Mouse (Mus musculus) forebrain, embryonic 13.5 days (tissue): ENCODE measurements around the gene Apbb2. TPM values are rescaled to one million over a fixed set of nuclear protein-coding genes. Genes with fewer than 3 reads are reported as not detected.

ENCODE experiments used
- ATAC-seq: fragments of 200-750 bp; cut with Nextera tagmentation; 2 replicates; pipeline ENCODE4 v1.8.0; 2017
- H3K27ac ChIP-seq: fragments of 300-500 bp; sonication (generic); 2 replicates; pipeline ENCODE4 v1.5.1; 2015; ENCODE audit warnings: inconsistent platforms, mild to moderate bottlenecking, moderate library complexity
- H3K27me3 ChIP-seq: fragments of 300-500 bp; sonication (generic); 2 replicates; pipeline ENCODE4 v1.6.1; 2015; ENCODE audit warnings: mild to moderate bottlenecking, inconsistent platforms
- H3K36me3 ChIP-seq: fragments of 300-500 bp; sonication (generic); 2 replicates; pipeline ENCODE4 v1.6.1; 2015; ENCODE audit warnings: mild to moderate bottlenecking, inconsistent platforms; ENCODE audit not compliant: poor library complexity, severe bottlenecking
- H3K4me1 ChIP-seq: fragments of 300-500 bp; sonication (generic); 2 replicates; pipeline ENCODE4 v1.6.1; 2015; ENCODE audit warnings: inconsistent platforms
- H3K4me2 ChIP-seq: fragments of 300-500 bp; sonication (generic); 2 replicates; pipeline ENCODE4 v1.6.1; 2015; ENCODE audit warnings: inconsistent platforms, mild to moderate bottlenecking, moderate library complexity
- H3K4me3 ChIP-seq: fragments of 300-500 bp; sonication (generic); 2 replicates; pipeline ENCODE4 v1.5.1; 2015; ENCODE audit warnings: mild to moderate bottlenecking, inconsistent platforms
- H3K9ac ChIP-seq: fragments of 300-500 bp; sonication (generic); 2 replicates; pipeline ENCODE4 v1.6.1; 2015; ENCODE audit warnings: mild to moderate bottlenecking, inconsistent platforms
- H3K9me3 ChIP-seq: fragments of 300-500 bp; sonication (generic); replicated peaks from 2 replicates; pipeline ENCODE4 v1.6.1; 2016; ENCODE audit warnings: inconsistent platforms
- WGBS: fragments of 180-500 bp; shearing (Covaris S2); methylation state at CpG from one replicate; pipeline ENCODE4 v1.1.7; 2015; 5-methylcytosine and 5-hydroxymethylcytosine counted together
- polyA plus RNA-seq: library from polyadenylated mRNA; unstranded; fragments of >200 nt; fragmentation: Nextera tagmentation; extraction: Ambion mirVana; gene quantifications from 2 replicates; pipeline ENCODE4 v1.2.1, GENCODE M21; 2015

The Apbb2 gene
- polyA plus RNA-seq, 1 experiment from 2014 or later = 63.0 TPM

- H3K4me2 ChIP-seq = no peak overlapping the region
- H3K27ac ChIP-seq = no peak overlapping the region
- H3K36me3 ChIP-seq = no peaks in the 10 kb centered on the region
- no peak overlapping the region for H3K9ac ChIP-seq
- H3K4me3 ChIP-seq = no peak overlapping the region
- H3K4me1 ChIP-seq = peaks cover 14% of the 10 kb centered on the region
- no peaks in the 10 kb centered on the region for H3K9me3 ChIP-seq
- no peaks in the 10 kb centered on the region for H3K27me3 ChIP-seq
- no peak for ATAC-seq
- WGBS = 75% methylated on average over 4 of the region's 4 CpGs
Measured at GRCm38 (mm10) chr5:66494651-66495050, 123.9 kb downstream of the Apbb2 start.

- H3K4me2 ChIP-seq = no peak overlapping the region
- H3K27me3 ChIP-seq = no peaks in the 10 kb centered on the region
- 59% methylated on average over 4 of the region's 4 CpGs for WGBS
- ATAC-seq = peak; percentile 64; the same call in 1 of the 2 replicates
- peak overlapping the region; percentile 54 for H3K27ac ChIP-seq
- H3K36me3 ChIP-seq = no peaks in the 10 kb centered on the region
- H3K9ac ChIP-seq = 0 out of 2 replicates have a peak overlapping the region, but pooled peaks have one; percentile 4
- no peaks in the 10 kb centered on the region for H3K9me3 ChIP-seq
- no peak overlapping the region for H3K4me3 ChIP-seq
- peaks cover 14% of the 10 kb centered on the region for H3K4me1 ChIP-seq
Measured at GRCm38 (mm10) chr5:66492563-66492960, 126.0 kb downstream of the Apbb2 start.

- H3K4me2 ChIP-seq = no peak overlapping the region
- no peak overlapping the region for H3K9ac ChIP-seq
- peaks cover 14% of the 10 kb centered on the region for H3K4me1 ChIP-seq
- peak overlapping the region; percentile 54 for H3K27ac ChIP-seq
- peak; percentile 69 for ATAC-seq
- no peaks in the 10 kb centered on the region for H3K9me3 ChIP-seq
- 70% methylated on average over 14 of the region's 14 CpGs for WGBS
- no peaks in the 10 kb centered on the region for H3K36me3 ChIP-seq
- no peaks in the 10 kb centered on the region for H3K27me3 ChIP-seq
- no peak overlapping the region for H3K4me3 ChIP-seq
Measured at GRCm38 (mm10) chr5:66491907-66492562, 126.5 kb downstream of the Apbb2 start.

GRCm38 (mm10) chr5:66486028-66486427 lies 132.6 kb downstream of the Apbb2 start:
- Histone ChIP-seq H3K27me3 (no peaks in the 10 kb centered on the region), H3K9me3 (no peaks in the 10 kb centered on the region), H3K4me2 (no peak overlapping the region), H3K9ac (0 out of 2 replicates have a peak overlapping the region, but pooled peaks have one; percentile 21), H3K4me3 (no peak overlapping the region), H3K36me3 (no peaks in the 10 kb centered on the region), H3K27ac (peak overlapping the region; percentile 44), H3K4me1 (peaks cover 15% of the 10 kb centered on the region)
- peak; percentile 48; the same call in 1 of the 2 replicates for ATAC-seq
- WGBS = 47% methylated on average over 7 of the region's 7 CpGs

GRCm38 (mm10) chr5:66476266-66476665 lies 142.3 kb downstream of the Apbb2 start:
- H3K27ac ChIP-seq = no peak overlapping the region
- H3K27me3 ChIP-seq = no peaks in the 10 kb centered on the region
- H3K4me1 ChIP-seq = peaks cover 11% of the 10 kb centered on the region; the same call in 1 of the 2 replicates
- H3K9ac ChIP-seq = no peak overlapping the region
- 91% methylated on average over 10 of the region's 10 CpGs for WGBS
- no peak for ATAC-seq
- no peaks in the 10 kb centered on the region for H3K36me3 ChIP-seq
- no peaks in the 10 kb centered on the region for H3K9me3 ChIP-seq
- H3K4me2 ChIP-seq = no peak overlapping the region
- H3K4me3 ChIP-seq = no peak overlapping the region

GRCm38 (mm10) chr5:66475824-66476223 lies 142.8 kb downstream of the Apbb2 start:
- Histone ChIP-seq H3K27me3 (no peaks in the 10 kb centered on the region), H3K4me1 (peaks cover 11% of the 10 kb centered on the region; the same call in 1 of the 2 replicates), H3K9ac (no peak overlapping the region), H3K4me2 (no peak overlapping the region), H3K27ac (no peak overlapping the region), H3K9me3 (no peaks in the 10 kb centered on the region), H3K4me3 (no peak overlapping the region), H3K36me3 (no peaks in the 10 kb centered on the region)
- ATAC-seq = no peak
- 93% methylated on average over 6 of the region's 6 CpGs for WGBS

- 61% methylated on average over 11 of the region's 11 CpGs for WGBS
- H3K4me2 ChIP-seq = no peak overlapping the region
- H3K9ac ChIP-seq = no peak overlapping the region
- no peaks in the 10 kb centered on the region for H3K36me3 ChIP-seq
- peaks cover 11% of the 10 kb centered on the region; the same call in 1 of the 2 replicates for H3K4me1 ChIP-seq
- H3K27me3 ChIP-seq = no peaks in the 10 kb centered on the region
- peak overlapping the region; percentile 62; the same call in 1 of the 2 replicates for H3K27ac ChIP-seq
- H3K4me3 ChIP-seq = no peak overlapping the region
- ATAC-seq = peak; percentile 57
- H3K9me3 ChIP-seq = no peaks in the 10 kb centered on the region
Measured at GRCm38 (mm10) chr5:66474153-66474552, 144.4 kb downstream of the Apbb2 start.

GRCm38 (mm10) chr5:66473599-66473998 lies 145.0 kb downstream of the Apbb2 start:
- WGBS = 10% methylated on average over 12 of the region's 12 CpGs
- peaks cover 11% of the 10 kb centered on the region; the same call in 1 of the 2 replicates for H3K4me1 ChIP-seq
- no peak overlapping the region for H3K4me3 ChIP-seq
- no peaks in the 10 kb centered on the region for H3K9me3 ChIP-seq
- no peak overlapping the region for H3K9ac ChIP-seq
- H3K27ac ChIP-seq = peak overlapping the region; percentile 75
- ATAC-seq = peak; percentile 81
- H3K4me2 ChIP-seq = peak overlapping the region; percentile 20; the same call in 1 of the 2 replicates
- H3K27me3 ChIP-seq = no peaks in the 10 kb centered on the region
- H3K36me3 ChIP-seq = no peaks in the 10 kb centered on the region

- H3K4me2 ChIP-seq = no peak overlapping the region
- no peaks in the 10 kb centered on the region for H3K27me3 ChIP-seq
- H3K4me3 ChIP-seq = no peak overlapping the region
- WGBS = 92% methylated on average over 5 of the region's 5 CpGs
- H3K9me3 ChIP-seq = no peaks in the 10 kb centered on the region
- ATAC-seq = no peak
- peaks cover 11% of the 10 kb centered on the region; the same call in 1 of the 2 replicates for H3K4me1 ChIP-seq
- H3K9ac ChIP-seq = no peak overlapping the region
- H3K27ac ChIP-seq = no peak overlapping the region
- H3K36me3 ChIP-seq = no peaks in the 10 kb centered on the region
Measured at GRCm38 (mm10) chr5:66470837-66471236, 147.7 kb downstream of the Apbb2 start.

- Histone ChIP-seq H3K27me3 (no peaks in the 10 kb centered on the region), H3K4me3 (no peak overlapping the region), H3K36me3 (no peaks in the 10 kb centered on the region), H3K9ac (no peak overlapping the region), H3K4me1 (peaks cover 13% of the 10 kb centered on the region; the same call in 1 of the 2 replicates), H3K9me3 (no peaks in the 10 kb centered on the region), H3K27ac (no peak overlapping the region), H3K4me2 (no peak overlapping the region)
- no peak for ATAC-seq
- WGBS = 89% methylated on average over 11 of the region's 11 CpGs
Measured at GRCm38 (mm10) chr5:66469685-66470084, 148.9 kb downstream of the Apbb2 start.

- WGBS = 87% methylated on average over 4 of the region's 4 CpGs
- no peaks in the 10 kb centered on the region for H3K9me3 ChIP-seq
- H3K9ac ChIP-seq = no peak overlapping the region
- no peak for ATAC-seq
- H3K4me1 ChIP-seq = peaks cover 11% of the 10 kb centered on the region; the same call in 1 of the 2 replicates
- no peaks in the 10 kb centered on the region for H3K27me3 ChIP-seq
- no peaks in the 10 kb centered on the region for H3K36me3 ChIP-seq
- H3K27ac ChIP-seq = no peak overlapping the region
- H3K4me3 ChIP-seq = no peak overlapping the region
- H3K4me2 ChIP-seq = no peak overlapping the region
Measured at GRCm38 (mm10) chr5:66468331-66469001, 150.1 kb downstream of the Apbb2 start.

GRCm38 (mm10) chr5:66462665-66463064 lies 155.9 kb downstream of the Apbb2 start:
- H3K4me1 ChIP-seq = peaks cover 14% of the 10 kb centered on the region; the same call in 1 of the 2 replicates
- 0 out of 2 replicates have a peak, but pooled peaks cover 4% of the 10 kb centered on the region for H3K36me3 ChIP-seq
- no peaks in the 10 kb centered on the region for H3K9me3 ChIP-seq
- H3K27ac ChIP-seq = no peak overlapping the region
- ATAC-seq = no peak
- H3K4me3 ChIP-seq = no peak overlapping the region
- no peak overlapping the region for H3K4me2 ChIP-seq
- WGBS = 82% methylated on average over 8 of the region's 8 CpGs
- no peak overlapping the region for H3K9ac ChIP-seq
- H3K27me3 ChIP-seq = no peaks in the 10 kb centered on the region
